Mouse (Mus musculus): Measurements from ENCODE around the gene F2rl3.

F2rl3 gene

DNA sequence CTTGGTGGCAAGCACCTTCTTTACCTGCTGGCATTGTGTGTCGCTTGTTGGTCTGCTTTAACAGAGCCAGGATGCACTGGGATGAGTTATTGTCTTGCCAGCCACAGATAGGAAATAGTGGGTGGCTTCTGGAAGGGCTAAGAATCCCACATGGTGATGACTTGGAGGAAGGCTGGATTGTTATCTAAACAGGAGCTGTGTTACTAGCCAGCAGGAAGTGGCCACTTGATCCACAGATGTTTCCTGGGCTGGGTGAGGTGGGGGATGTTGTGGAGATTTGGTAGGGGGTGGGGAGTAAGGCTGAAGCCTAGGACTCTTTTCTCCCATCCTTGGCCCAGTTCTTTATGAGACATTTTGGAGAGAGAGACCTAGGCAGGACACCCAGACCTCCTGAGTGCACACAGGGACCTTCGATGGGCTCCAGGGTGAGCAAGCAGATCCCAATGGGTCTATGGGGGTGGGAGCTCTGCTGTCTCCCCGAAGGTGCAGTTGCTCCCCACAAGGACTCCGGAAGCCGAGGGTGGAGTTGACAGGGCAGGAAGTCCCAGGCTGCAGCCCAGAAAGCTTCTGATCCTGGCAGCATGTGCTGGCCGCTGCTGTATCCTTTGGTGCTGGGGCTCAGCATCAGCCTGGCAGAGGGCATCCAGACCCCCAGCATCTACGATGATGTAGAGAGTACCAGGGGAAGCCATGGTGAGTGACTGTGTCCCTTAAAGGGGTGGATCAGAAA lies at the start of gene F2rl3:
Gene F2rl3 (plus strand): TSS at position 559 of the 730 bp plus-strand sequence.
- DNase-seq (ENCODE audit: low spot score in 2 of 2): peak; percentile 48 to 60

DNA sequence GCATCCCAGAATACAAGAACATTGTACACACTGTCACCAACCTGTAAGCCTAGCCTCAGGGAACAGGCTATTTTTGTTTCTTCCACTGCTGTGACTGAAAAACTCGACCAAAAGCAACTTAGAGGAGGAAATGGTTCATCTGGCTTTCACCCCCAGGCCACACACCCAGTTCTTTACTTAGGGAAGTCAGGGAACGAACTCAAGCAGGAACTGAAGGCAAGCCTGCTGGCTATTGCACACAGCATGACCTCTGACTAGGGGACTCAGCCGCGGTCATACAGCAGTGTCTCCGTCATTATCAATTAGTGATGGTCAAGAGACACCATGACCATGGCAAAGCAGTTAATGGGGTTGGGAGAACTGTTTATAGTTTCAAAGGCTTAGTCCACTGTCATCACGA lies 49.1 kb upstream of the F2rl3 start:
- no peak for DNase-seq (ENCODE audit: low spot score in 2 of 2)

DNA sequence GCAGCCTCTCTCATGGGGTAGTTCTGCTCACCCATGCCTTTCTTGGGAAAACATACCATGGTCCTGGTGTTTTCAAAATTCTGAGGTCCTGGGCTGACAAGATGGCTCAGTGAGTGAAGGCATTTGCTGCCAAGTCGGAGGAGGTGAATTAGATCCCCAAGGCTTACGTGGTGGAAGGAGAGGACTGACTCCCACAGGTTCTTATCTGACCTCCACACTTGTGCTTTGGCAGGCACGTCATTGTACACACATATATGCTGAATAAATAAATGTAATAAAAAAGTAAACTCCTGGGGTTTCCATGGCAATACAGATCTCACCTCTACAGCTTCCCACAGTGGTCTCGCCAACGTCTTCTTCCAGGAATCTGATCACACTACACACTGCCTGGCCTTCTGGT lies 45.1 kb upstream of the F2rl3 start:
- DNase-seq (ENCODE audit: low spot score in 2 of 2): no peak

DNA sequence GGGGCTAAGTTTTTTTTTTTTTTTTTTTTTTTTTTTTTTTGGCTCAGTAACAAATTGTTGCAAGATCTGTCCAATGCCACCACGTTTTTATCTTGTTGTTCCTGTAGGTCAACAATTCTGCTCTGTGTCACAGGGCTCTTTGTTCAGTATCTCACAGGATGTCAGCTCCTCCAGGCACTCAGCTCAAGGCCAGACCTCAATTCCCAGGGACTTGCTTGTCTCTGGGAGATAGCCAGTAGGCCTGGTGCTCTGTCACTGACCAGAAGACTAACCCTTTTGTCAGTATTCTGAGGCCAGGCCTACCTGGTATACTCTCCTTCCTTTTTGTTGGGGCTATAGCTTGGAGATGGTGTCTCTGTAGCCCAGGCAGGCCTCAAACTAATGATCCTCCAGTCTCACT lies 41.1 kb upstream of the F2rl3 start:
- DNase-seq (ENCODE audit: low spot score in 2 of 2): no peak

DNA sequence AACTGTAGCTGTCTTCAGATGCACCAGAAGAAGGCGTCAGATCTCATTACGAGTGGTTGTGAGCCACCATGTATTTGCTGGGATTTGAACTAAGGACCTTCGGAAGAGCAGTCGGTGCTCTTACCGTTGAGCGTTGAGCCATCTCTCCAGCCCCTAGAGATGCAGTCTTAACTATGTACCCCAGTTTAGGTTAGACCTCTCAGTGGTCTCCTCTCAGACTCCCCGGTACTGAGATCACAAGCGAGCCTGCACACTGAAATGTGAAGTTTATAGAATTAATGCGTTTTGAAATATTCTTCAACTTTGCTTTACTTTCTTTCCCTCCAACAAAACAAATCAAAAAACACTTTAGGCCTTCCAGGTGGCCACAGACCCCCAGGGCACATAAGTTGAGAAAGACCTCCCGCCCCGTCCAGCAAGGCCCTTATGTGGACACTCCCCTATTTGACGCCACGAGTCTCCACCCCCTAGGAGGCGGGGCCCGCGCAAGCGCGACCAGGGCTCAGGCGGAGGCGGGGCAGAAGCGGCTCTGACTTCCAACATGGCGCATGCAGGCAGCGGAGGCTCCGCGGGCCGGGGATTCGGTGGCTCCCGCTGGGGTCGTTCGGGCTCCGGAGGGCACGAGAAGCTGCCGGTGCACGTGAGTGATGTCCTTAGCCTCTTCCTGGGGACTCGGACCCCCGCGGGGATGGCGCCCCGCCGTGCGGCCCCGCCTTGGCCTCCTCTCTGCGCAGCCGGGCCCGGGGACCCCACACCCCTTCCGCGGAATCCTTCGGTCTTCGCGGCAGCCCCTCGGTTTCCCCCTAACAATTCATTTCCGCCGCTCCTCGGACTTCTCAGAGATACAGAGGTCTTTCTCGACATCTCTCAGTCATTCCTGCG lies 38.7 kb upstream of the F2rl3 start, which contains the start of gene Sin3b:
Gene Sin3b (plus strand): TSS at position 517 of the 882 bp plus-strand sequence.
- peak; percentile 90 to 94 for DNase-seq (ENCODE audit: low spot score in 2 of 2)

DNA sequence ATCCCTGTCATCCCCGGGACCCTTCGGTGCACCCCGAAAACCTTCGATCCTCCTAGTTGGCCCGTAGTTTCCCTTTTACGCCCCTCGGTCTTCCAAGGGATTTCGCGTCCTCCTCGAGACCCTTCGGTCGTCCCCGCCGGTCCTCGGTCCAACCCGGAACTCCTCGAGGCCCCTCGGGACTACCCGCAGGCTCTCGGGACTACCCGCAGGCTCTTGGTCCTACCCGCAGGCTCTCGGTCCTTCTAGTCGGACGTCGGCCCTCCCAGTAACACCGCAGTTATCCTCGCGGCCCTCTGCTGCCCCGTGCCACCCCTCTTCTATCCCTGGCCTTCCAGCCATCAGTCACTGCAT lies 38.1 kb upstream of the F2rl3 start:
- no peak for DNase-seq (ENCODE audit: low spot score in 2 of 2)

DNA sequence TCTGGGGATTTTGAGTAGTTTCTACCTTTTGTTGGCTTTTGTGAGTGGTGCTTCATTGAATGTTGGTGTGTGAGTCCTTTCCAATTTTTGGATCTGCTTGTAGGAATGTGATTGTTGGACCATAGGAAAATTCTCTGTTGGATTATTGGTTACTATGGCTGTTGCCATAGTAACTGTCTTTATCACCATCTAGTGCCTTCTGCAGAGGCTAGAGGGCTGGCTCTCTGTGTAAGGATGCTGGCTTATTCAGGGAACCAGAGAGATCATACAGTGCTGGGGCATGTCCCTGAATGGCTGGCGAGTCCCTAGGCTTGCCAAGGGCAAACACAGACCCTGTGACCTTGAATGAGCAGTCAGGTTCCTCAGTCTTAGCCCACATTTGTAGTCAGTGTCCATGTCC lies 33.0 kb upstream of the F2rl3 start:
- no peak for DNase-seq (ENCODE audit: low spot score in 2 of 2)

DNA sequence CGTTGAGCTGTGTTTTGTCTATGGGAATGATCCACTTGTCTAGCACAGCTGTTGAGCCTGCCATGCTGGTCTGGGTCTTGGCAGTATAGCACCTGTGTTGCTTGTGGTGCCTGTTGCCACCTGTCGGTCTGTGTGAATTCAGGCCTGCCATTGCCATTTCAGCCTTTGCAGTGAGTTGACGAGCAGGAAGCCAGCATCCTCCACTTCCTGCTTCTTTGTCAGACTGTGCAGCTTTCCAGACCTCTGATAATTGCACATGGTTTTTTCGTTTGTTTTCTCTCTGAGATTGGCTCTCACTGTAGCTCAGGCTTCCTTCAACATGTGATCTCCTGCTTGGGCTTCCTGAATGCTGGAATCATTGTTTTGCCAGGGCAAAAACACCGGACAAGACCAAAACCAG lies 26.7 kb upstream of the F2rl3 start:
- peak; percentile 65 to 70 for DNase-seq (ENCODE audit: low spot score in 2 of 2)

DNA sequence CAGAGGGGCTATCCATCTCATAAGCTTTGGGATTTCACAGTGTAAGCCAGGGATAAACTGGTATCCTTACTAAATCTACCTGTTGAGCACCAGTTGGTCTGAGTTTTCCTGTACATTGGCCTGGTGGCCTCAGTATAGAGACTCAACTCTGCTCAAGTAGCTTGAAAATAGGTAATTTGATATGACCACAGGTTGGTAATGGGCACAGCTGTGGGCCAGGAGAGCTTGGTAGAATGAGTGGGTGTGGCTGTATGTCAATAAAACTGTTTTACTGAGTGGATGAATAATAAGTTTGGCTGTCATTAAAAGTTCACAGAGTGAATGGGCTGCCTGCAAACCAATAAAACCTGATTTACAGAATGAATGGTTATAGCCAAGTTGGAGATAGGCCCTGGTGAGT lies 24.8 kb upstream of the F2rl3 start:
- no peak for DNase-seq (ENCODE audit: low spot score in 2 of 2)

DNA sequence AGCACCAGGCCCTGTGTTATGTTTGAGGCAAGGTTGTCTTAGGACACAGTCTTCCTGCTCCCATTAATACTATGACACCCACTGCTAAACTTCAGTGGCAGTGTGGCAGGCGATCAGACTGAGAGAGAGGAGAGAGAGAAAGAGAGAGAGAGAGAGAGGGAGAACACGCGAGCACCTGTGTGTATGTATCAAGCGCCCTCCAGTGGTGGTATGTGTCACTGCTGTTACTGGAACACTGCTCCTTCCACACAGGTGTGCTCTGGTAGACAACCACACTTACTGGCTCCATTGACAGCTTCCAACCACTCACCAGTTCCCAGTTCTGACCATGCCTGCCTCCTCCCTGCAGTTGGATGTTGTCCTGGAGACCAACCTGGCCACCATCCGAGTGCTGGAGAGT lies 15.6 kb upstream of the F2rl3 start:
- peak; percentile 30 to 70 for DNase-seq (ENCODE audit: low spot score in 2 of 2)

DNA sequence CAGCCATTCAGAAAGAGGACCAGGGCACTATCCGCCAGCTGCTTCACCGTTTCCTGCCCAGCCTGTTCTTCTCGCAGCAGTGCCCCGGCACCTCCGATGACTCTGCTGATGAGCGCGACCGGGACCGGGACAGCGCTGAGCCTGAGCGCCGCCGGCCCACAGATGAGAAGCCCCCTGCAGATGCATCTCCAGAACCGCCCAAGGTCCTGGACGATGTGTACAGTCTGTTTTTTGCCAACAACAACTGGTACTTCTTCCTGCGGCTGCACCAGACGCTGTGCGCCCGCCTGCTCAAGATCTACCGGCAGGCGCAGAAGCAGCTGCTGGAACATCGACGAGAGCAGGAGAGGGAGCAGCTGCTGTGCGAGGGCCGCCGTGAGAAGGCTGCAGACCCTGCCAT lies 11.8 kb upstream of the F2rl3 start:
- no peak for DNase-seq (ENCODE audit: low spot score in 2 of 2)

DNA sequence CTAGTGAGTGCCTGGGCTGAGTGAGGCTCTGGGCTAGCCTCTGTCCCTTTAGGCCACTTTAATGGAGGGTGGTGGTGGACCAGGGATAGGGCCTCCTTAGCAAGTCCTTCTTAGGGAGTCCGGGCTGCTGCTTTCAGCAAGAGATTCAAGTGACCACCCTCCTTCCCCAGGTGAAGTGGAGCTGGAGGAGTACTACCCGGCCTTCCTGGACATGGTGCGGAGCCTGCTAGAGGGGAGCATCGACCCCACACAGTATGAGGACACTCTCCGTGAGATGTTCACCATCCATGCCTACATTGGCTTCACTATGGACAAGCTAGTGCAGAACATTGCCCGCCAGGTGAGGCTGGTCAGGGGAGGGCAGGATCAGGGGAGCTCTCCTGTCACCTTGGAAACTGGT lies 11.4 kb upstream of the F2rl3 start:
- DNase-seq (ENCODE audit: low spot score in 2 of 2): no peak

DNA sequence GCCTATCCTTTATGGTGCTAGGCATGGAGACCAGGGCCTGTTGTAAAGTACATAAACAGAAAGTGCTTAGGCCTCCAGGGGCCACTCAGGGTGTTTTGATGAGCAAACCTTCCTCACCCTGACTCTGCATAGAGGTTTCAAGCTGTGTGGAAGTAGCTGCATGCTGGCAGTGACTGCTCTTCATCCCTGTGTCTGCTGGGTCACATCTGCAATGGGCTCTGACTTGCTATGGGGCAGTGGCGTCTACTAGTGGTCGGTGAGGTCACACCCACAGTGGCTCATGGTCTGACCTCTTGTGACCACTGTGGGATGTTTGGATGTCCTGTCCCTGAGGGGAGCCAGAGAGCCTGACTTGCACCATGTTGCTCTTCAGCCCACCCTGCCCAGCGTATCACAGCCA lies 10.6 kb upstream of the F2rl3 start:
- DNase-seq (ENCODE audit: low spot score in 2 of 2): no peak

DNA sequence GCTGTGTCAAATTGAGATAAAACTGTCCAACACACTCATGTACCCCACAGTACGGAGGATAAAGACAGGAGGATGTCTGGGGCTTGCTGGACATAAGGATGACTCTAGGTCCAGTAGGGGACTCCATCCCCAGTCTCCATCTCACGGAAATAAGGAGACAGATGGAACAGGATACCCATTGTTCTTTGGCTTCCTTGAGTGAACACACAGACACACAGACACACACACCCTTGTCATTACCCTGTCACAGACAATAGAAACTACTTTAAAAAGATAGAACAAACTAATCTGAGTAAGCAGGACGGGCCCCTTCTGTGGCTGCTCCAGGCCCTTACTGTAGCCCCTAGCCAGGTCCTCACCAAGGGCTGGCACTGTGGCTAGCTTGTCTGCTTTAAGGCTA lies 9.4 kb upstream of the F2rl3 start:
- DNase-seq (ENCODE audit: low spot score in 2 of 2): no peak

DNA sequence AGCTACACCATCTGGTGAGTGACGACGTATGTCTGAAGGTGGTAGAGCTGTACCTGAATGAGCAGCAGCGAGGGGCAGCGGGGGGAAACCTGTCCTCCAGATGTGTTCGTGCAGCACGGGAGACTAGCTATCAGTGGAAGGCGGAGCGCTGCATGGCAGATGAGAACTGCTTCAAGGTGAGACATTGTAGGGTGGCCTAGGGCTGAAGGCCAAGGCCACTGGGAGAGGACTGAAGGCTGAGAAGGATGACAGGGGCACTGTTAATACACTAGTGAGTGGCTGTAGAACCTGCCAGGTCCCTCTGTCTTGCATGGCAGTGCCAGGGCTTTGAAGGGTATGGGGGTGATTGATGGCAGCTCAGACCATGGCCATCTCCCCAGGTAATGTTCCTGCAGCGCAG lies 8.5 kb upstream of the F2rl3 start:
- peak in 1 of 2 experiments; percentile 2 for DNase-seq (ENCODE audit: low spot score in 2 of 2)

DNA sequence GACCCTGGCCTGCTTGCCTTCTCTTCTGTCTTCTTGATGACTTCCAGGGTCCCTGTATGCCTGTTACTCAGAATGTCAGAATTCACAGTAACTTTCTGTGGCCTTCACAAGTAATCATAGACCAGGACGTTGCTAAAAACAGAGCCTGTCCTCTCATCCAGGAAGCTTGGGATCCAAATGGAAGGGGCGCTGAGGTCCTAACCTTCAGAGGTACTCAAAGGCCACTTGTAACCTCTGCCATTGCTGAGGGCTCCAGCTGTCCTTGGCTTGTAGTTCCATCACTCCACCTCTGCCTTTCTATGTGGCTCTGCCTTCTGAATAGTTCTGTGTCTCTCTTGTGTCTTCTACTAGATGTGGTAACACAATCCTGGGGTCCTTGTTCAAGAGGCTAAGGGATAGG lies 7.9 kb upstream of the F2rl3 start:
- peak in 1 of 2 experiments; percentile 2 for DNase-seq (ENCODE audit: low spot score in 2 of 2)

DNA sequence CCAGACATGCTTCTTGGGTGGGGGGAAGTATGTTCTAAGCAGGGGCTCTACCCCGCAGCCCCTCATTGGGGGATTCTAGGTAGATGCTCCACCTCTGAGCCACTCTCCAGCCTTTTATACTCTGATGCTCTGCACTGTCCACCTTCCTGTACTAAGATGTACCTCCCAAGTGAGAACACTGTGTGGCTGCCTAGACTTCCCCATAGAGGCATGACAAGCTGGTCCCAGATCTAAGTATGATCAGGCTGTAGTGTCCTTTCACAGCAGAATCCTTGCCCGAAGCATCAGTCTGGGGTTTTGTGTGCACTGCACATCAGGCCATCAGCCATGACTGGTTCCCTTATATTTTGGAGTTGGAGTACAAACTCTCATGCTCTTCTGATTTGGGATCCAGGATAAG lies 5.6 kb upstream of the F2rl3 start:
- DNase-seq (ENCODE audit: low spot score in 2 of 2): no peak

DNA sequence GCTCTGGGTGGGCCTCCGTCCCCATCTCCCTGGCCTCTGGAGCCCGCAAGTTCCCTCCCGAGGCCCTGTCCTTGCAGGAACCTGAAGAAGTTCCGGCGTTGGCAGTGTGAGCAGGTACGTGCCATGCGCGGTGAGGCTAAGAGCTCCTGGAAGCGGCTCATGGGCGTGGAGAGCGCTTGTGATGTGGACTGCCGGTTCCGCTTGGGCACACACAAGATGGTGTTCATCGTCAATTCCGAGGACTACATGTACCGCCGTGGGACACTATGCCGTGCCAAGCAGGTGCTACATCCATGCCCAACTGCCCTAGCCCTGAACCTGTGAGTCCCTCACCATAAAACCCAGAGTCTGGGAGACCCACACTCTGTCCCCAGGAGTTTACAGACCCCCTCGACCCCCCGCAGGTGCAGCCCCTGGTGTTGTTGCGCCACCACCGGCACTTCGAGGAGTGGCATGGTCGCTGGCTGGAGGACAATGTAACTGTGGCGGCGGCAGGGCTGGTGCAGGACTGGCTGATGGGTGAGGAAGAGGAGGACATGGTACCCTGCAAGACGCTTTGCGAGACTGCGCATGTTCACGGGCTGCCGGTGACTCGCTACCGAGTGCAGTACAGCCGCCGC lies 4.8 kb upstream of the F2rl3 start:
- peak in 1 of 2 experiments; percentile 2 for DNase-seq (ENCODE audit: low spot score in 2 of 2)

DNA sequence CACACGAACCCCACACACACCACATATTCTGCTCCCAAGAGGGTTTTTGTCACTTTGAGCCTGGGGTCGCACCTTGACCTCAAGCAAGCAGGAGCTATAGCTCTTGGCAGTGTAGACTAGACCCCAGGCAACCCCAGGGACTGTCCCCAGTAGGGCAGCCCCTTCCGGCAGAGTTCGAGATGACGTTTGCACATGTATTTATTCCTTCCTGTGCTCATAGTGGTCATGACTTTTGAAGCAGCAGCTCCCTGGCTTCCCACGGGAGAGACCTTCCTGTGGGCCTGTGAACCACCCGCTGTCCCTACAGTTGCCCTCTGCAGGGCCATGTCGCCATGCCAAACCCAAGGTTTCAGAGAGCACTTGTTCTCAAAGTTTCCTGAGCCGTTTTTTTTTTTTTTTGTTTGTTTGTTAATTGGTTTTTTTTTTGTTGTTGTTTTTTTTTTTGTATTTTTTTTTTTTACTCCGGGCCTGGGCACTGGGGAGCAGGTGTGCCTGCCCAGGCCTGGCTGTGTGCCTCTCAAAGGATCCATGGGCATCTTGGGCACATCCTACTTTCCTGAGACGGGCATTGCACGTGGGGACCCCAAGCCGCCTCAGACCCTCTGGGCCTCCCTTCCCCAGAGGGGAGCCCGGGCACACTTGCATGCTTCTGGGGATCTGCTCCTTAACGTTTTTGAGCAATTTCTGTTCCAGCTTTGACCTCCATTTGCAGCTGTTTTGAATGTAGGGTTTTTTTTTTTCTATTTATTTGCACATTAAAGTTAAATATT lies 4.1 kb upstream of the F2rl3 start:
- peak in 1 of 2 experiments; percentile 1 for DNase-seq (ENCODE audit: low spot score in 2 of 2)

DNA sequence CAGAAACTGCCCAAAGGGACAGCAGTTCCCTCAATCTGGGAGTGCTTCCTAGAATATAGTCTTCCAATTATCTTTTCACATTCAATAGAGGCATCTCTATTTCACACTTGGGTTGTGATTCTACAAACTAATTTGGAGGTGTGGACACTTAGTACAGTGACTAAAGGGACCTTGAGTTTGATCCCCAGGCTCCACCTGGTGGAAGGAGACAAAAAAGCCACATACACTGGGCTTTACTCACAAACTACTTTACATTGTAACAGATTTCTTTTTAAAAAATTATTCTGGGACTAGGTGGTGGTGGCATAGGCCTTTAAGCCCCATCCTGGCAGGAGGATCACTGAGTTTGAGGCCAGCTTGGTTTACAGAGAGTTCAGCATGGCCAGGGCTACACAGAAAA lies 3.4 kb upstream of the F2rl3 start:
- DNase-seq (ENCODE audit: low spot score in 2 of 2): peak in 1 of 2 experiments; percentile 2

DNA sequence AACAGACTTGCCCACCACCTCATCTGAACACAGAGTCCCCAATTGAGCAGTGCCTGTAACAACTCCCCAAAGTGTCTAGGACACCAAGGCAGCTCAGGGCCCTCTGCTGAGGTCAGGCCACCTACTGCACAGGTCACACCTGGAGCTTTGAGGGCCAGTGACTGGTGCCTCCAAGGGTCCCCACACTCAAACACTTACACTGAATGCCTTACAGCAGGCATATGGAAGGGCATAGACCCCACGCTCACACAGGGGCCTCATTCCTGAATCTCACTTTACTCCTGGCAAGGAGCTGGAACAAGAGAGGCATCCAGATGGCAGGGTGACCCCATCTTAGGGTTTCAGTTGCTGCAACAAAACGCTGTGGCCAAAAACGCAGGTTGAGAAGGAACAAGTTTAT lies 1.5 kb upstream of the F2rl3 start:
- DNase-seq (ENCODE audit: low spot score in 2 of 2): no peak

DNA sequence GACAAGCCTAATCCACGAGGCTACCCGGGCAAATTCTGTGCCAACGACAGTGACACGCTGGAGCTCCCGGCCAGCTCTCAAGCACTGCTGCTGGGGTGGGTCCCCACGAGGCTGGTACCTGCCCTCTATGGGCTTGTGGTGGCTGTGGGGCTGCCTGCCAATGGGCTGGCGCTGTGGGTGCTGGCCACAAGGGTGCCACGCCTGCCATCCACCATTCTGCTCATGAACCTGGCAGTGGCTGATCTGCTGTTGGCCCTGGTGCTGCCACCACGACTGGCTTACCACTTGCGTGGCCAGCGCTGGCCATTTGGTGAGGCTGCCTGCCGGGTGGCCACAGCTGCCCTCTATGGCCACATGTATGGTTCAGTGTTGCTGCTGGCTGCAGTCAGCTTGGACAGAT lies 626 bp downstream of the F2rl3 start:
- DNase-seq (ENCODE audit: low spot score in 2 of 2): no peak
